Mouse (Mus musculus) heart, postnatal 36 days (tissue): ENCODE results near the gene Flt3l. TPM values are rescaled to one million over a fixed set of nuclear protein-coding genes. Genes with fewer than 3 reads are reported as not detected.
"Not testable (repeated sequence)": the region's sequence is repeated elsewhere in the genome, so short reads cannot be mapped to it uniquely, and the experiment has no call there.

Source experiments
- DNase-seq, 2 experiments: peaks; one replicate each; pipeline ENCODE4 v3.0.0; 2021 to 2022
- intact Hi-C: fragments of 180-260 bp; cut with DNase I; formaldehyde crosslinking; loops from one replicate; pipeline ENCODE4 v1.15.1; 2025
- total RNA-seq, 2 experiments: library from RNA; stranded (reverse); gene quantifications; 2 replicates each; pipeline ENCODE4 v1.2.3; 2021

The Flt3l gene
- total RNA-seq, 2 experiments from 2014 or later, result 7.0 to 16.1 TPM

DNA sequence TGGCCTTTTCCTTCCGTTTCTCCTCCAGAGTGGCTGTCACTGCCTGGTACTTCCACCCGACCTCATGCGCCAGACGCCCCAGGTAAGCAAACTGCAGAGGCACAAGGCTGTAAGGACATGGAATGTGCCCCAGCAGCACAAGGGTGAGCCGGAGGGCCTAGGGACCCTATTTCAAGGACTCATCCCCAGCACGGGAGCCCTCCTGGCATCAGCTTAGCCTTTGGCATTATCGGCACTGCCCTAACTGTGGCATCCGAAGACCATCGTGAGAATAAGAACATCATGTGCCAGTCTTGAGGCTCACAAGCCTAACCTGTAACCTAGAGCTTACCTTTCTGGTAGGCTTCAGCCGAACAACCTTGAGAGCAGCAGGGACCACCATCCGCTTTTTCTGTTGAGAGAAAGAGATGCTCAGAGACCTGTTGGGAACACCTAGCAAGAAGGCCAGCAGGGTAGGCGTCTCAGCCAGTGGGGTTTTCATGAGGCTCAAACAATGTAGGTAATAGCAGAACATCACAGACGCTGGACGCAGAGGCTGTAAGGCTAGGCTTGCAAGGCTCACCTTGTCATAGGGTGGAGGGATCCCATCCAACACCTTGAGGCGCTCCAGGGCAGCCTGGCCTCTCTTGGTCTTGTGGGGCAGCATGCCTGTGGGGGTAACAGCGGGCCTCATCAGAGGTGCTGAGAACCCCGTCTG, 9.9 kb downstream of the Flt3l start:
- DNase-seq, result no peak
- intact Hi-C loops, result no loop called here

DNA sequence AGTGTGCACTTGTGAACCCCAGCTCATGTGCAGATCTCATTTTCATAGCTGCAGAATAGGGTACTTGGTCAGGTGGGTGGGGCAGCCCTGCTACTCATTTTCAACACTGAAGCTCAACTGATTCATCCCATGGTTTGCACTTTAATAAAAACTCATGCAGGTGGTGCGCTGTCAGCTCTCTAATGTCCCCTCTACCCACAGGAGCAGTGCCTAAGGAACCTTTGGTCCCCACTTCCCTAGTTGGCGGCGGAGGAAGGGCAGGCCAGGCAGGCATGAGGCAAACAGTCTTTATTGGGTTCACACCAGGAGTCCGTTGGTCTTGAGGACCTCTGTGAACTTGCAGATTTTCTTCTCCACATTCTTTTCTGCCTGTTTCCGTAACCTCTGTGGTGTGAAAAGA, 10.6 kb downstream of the Flt3l start:
- DNase-seq, intact Hi-C loops: not testable (repeated sequence)

DNA sequence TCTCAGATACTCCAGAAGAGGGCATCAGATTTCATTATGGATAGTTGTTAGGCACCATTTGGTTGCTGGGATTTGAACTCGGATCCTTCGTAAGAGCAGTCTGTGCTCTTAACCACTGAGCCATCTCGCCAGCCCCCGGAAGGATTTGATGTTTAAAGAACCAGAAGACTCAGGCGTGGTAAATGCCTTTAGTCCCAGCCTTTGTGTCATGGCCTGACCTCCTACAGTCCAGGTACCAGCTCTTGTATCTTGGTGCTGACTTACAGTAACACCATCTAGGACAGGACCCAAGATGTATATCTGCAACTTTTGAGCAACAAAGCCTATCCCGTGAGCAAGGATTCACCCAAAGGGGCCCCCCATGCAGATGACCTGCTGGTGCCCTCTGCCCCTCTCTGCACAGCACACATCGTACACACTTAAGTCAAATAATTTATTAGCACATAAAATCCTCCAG, 11.1 kb downstream of the Flt3l start:
- intact Hi-C loops, result no loop called here
- DNase-seq, result no peak

DNA sequence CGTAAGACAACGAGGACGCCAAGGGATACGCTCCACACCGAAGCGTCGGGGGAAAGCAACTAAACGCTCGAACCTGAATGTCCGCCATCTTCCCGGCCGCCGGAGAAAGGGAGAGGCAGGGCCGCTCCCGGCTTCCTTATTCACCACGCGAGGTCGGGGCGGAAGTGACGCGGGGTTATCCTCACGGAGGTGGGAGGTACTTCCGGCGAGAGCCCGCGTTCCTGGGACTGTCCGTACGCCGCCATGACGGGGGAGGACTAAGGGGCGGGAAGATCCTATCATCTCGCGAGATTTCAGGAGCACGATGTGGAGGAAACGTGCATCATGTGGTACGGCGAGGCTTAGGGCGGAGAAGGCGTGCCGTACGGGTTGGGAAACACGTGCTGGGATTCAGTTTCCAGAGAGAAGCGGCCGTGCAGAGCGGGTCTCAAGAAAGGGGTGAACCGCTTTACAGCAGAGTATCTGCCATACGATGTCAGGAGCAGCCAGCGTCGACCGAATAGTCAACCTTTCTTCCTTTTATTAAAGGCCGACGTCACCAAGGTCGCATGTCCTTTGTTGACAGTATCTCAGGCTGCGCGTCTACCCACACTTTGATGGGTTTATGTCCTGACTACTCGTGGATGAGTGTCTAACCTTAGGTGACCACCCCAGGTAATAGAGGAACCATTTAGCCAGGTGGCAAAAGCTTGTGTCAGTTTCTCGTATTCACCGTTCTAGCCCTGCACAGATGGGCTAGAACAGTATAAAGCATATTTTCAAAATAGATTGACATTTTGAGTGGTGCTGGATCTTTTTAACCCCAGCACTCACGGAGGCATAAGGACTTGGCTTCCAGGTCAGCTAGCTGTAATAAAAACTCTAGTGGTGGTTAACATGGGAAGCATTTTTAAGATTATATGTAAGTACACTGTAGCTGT, 11.7 kb downstream of the Flt3l start, which contains the start of gene Rps11:
Gene Rps11 (minus strand): TSS at position 216 of the 920 bp plus-strand sequence.
- peak; percentile 97 to 98 for DNase-seq
- intact Hi-C loops, result loop anchor here (5.0 kb wide), 3 partner anchors 42 to 142 kb away; partner anchors contain the start of genes Rras and Scaf1

DNA sequence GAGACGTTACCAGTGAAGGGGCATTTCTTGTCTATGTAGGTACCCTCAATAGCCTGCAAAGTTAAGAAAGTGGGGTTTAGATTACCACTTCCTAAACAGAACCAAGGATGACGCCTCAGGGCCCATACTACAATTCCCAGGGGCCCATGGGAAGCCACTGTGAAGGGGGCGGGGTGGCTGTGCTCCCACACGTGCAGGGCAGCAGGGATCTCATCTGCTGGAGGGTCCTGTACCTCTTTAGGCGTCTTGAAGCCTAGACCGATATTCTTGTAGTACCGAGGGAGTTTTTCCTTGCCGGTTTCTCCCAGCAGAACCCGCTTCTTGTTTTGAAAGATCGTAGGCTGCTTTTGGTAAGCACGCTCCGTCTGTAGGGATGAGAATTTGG, 13.1 kb downstream of the Flt3l start:
- intact Hi-C loops, result loop anchor here (5.0 kb wide), 3 partner anchors 41 to 141 kb away; partner anchors contain the start of genes Rras and Scaf1
- no peak for DNase-seq

DNA sequence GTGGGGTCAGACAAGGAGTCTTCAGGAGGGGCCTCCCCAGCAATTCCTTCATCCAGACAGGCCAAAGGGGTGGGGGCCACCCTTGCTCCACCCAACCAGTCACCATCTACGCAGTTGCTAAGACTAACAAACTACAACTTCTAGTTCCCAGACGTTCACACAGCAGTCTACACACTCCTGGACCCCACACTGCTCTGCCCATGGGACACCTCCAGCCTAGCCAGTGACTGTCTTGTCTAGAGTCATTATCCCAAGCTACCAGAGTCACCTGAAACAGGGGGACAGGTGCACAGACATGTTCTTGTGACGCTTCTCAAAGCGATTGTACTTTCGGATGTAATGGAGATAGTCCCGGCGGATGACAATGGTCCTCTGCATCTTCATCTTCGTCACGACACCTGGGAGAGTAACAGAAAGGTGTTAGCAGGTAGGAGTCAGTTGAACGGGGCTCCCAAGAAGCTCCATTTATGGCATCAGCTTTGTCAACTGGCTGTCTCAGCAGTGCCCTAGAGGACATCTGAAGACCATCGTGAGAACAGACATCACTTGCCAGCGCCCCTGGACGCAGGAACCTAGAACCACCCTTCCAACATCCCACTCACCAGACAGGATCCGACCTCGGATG, 13.6 kb downstream of the Flt3l start:
- no peak for DNase-seq
- intact Hi-C loops, result loop anchor here (5.0 kb wide), 3 partner anchors 40 to 140 kb away; partner anchors contain the start of genes Rras and Scaf1

DNA sequence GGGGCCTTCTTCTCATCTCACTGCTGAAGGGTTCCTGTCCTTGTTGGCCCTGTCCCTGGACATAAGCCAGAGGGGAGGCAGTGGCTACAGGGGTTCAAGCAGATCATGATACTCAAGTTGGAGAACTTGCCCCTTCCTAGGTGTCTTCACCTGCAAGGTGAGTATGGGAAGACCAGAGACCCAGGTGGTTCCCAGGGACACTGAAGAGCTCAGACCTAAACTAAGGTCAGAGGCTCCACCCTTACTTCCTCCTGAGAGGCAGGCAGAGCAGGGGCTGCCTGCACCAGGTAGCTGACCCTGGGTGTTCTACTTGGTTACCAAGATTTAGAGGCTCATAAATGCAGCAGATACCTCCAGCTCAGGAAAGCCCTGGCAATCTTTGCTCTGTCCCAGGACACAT, 14.3 kb downstream of the Flt3l start:
- intact Hi-C loops, result loop anchor here (2.0 to 5.0 kb wide), 4 partner anchors 19 to 140 kb away; partner anchors contain the start of genes Fcgrt, Rras and Scaf1

DNA sequence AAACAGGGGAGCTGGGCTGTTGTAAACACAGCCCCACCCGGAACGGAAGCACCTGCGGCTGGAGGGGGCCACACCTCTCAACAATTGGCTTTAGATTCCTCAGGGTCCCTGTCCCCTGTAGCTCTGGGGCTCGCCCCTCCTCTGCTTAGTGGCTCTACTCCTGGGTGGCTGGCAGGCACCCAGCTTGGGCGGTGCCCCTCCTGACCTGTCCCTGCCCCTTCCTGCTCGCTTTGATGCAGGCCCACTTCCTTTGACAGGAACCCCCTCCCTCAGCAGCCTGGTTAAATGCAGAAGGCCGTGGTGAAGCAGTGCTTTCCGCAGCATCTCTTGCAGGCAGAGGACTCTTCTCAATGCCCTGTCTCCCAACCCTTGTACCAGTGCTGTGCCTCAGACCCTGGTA, 14.8 kb downstream of the Flt3l start:
- intact Hi-C loops, result loop anchor here (2.0 to 5.0 kb wide), 4 partner anchors 19 to 139 kb away; partner anchors contain the start of genes Fcgrt, Rras and Scaf1
- peak; percentile 68 to 71 for DNase-seq

More for the DNA sequence above, 14.3 kb downstream of the Flt3l start:
- no peak for DNase-seq

DNA sequence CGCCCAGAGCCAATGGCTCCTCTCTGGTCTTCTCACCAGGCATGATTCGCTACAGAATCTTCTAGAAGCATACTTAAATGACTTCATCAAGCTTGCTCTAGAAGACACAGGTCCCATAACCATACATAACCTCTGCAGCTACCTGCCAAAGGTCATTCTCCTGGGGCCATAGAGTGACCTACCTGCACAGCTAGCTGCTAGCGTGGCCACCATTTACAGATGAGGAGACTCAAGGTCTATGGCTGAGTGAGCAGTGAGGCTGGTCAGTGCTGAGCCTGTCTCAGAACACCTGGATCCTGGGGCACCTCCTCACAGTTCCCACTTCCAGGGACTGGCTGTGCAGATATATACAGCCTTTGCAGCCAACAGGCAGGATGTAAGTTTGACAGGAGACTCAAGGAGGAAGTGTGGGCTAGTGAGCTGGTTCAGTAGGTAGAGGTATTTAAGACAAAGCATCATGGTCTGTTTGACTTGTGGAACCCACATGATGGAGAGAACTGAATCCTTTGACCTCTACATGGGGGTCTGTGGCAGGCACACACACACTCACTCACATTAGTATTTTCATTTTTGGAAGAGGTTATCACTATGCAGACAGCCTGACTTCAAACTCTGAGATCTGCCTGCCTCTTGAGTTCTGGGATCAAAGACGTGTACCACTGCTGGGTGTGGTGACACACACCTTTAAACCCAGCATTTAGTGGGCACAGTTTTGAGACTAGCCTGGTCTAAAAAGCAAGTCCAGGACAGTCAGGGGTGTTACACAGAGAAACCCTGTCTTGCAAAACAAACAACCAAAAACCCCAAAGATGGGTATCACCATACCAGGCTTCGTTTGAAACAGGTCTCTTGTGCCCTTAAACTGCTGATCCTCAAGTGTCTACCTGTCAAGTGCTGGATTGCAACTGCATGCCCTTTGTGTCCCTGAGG, 16.2 kb downstream of the Flt3l start:
- intact Hi-C loops, result loop anchor here (2.0 to 5.0 kb wide), 4 partner anchors 17 to 138 kb away; partner anchors contain the start of genes Fcgrt, Rras and Scaf1
- no peak for DNase-seq

DNA sequence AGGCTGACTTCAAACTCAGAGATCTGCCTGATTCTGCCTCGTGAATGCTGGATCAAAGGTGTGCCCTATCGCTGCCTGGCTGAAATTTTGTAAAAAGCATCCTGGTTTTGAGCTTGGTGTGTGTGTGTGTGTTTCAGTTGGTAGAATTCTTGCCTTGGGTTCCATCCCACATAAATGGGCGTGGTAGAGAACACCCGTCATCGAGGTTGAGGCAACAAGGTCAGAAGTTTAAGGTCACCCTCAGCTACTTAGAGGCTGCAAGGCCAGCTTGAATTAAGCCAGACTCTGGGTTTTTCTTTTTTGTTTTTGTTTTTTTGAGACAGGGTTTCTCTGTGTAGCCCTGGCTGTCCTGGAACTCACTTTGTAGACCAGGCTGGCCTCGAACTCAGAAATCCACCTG, 17.9 kb downstream of the Flt3l start:
- DNase-seq, result no peak
- intact Hi-C loops, result no loop called here

DNA sequence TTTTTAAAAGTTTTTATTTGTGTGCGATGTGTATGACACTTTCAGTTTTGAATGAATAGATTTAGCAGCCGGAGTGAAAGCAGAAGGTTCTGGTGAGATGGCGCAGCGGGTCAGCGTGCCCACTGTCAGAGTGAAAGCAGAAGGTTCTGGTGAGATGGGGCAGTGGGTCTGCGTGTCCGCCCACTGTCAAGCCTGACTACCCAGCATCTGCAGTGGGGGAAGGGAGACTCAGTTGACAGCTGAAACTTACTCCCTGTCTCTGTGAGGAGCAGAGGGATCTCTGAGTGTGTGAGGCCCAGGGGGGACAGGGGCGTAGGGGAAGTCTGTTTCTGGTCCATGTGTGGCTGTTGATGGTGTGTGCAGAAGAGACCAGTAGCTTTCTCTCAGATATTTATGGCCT, 18.7 kb downstream of the Flt3l start:
- DNase-seq, result no peak
- intact Hi-C loops, result no loop called here

DNA sequence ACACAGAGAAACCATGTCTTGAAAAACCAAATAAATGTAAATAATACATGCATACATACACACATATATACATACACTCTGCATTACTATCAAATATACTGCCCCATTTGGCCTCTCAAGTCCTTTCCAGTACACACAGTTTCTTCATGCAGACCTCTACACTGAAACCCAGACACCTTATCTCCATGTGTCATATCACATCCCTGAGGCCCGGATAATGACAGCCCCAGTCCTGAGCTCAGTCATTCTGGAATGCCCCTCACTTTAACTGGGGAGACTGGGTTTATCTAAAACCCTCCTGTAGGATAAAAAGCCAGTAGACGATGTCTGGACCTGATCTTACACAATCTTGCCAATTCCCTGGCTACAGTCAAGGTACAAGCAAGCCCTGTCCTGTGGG, 22.8 kb downstream of the Flt3l start:
- intact Hi-C loops, result no loop called here
- DNase-seq, result no peak

DNA sequence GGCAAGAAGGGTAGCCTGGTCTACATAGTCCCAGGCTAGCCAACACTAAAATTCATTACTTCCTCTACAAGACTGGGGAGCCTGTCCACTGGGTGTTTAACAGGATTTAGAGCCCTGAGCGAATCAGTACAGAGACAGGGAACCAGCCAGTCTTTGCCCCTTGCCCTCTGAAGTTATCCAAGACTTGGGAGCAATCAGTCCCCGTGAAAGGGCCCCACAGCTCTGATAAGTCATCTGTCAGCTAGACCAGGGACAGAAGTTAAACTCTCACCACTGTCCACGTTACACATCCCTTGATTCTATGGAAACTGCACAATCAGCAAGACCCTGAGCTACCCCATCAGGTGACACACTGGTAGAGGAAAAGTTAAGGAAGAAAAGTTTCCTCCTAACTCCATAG, 23.7 kb downstream of the Flt3l start:
- intact Hi-C loops, result no loop called here

DNA sequence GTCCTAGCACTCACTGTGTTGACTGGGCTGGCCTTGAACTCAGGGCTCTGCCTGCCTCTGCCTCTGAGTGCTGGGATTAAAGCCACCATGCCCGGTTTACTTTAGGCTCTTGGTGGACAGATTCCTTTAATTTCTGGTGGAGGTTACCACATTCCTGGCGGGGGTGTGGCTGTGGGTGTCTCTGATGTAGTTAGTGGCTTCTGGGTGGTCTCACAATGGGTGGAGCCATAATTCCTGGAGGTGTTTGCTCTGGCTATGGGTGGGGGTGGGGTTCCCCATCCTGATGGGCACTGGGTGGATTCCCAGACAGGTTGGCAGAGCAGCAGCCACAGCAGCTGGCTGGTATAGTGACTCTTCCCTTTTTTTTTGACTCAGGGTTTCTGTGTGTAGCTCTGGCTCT, 24.3 kb downstream of the Flt3l start:
- no peak for DNase-seq
- intact Hi-C loops, result no loop called here

More for the DNA sequence above, 23.7 kb downstream of the Flt3l start:
- DNase-seq, result no peak

DNA sequence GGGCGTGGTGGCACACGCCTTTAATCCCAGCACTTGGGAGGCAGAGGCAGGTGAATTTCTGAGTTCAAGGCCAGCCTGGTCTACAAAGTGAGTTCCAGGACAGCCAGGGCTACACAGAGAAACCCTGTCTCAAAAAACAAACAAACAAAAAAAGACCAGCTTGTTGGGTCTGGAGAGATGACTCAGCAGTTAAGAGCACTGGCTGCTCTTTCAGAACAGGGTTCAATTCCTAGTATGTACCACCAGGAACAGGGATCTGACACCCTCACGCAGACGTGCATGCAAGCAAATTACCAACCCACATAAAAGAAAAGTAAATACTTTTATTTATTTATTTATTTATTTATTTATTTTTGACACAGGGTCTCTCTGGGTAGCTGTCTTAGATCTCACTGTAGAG, 26.1 kb downstream of the Flt3l start:
- intact Hi-C loops, DNase-seq: not testable (repeated sequence)

DNA sequence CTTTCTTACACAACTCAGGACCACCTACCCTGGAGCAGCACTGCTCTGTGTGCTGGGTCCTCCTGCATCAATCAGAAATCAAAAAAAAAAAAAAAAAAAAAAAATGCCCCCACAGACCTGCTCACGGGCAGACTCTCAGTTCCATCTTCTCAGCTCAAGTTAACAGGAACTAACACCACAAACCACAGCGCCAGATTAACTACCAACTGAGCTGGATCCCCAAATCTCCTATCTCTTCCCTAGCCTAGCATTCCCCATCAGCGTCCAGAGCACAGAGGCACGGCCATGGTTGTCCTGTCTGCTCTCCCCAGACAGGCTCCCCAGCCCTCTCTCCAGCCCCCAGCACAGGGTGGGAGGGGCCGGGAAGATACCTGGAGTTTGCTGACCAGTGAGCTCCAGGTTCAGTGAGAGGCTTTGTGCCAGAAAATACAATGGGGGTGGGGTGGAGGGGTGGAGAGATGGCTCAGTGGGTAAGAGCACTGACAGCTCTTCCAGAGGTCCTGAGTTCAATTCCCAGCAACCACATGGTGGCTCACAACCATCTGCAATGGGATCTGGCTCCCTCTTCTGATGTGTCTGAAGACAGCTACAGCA, 29.1 kb downstream of the Flt3l start:
- intact Hi-C loops, result no loop called here
- no peak for DNase-seq

DNA sequence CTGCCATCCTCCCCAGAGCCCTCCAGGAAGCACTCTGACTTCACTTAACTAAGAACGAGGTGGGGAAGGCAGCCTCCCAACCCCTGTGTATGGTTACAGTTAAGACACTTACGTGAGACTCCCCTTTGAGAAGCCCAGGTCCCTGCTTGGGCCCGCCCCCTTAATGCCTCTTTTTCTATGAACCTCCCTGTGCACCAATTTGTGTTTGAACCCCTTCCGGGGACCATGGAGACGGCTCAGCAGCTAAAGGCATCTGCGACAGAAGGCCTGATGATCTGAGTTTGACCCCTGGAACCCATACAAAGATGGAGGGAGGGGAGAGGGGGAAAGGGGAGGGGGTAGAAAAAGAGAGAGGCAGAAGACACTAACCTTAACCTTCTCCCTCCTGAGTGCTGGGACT, 29.8 kb downstream of the Flt3l start:
- intact Hi-C loops, result no loop called here
- no peak for DNase-seq

DNA sequence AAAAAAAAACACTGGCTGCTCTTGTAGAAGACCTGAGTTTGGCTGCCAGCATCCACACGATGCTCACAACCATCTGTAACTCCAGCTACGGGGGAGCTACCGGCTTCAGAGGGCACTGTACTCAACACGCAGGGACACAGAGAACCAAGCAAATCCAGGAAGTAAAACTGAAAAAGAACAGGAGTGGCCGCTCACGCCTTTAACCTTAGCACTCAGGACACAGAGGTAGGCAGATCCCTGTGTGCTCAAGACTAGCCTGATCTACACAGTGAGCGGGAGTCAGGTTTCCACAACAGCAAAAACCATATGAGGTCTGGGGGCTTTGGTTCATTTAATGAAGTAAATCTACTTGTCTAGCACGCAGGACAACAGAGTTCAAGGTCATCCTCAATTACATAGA, 30.7 kb downstream of the Flt3l start:
- intact Hi-C loops, result no loop called here
- no peak for DNase-seq

DNA sequence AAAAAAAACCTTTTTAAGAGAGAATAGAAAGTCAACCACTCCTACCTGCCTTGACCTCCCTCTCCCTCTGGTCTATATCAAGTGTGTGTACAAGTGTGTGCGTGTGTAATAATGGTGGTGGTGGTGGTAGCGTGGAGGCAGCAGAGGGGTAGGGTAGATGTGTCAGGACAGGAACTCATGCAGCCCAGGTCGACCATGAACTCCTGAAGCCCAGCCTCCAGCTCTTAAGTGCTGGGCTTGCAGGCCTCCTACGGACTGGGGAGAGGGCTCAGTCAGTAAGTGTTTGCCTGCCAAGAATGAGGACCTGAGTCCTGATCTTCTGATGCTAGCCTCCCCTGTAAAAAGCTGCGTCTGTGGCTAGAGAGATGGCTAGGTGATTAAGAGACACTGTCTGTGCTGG, 31.3 kb downstream of the Flt3l start:
- no peak for DNase-seq
- intact Hi-C loops, result no loop called here
